Mouse (Mus musculus) T-helper 17 cell (primary cell): ENCODE results near the gene Olfr661.

Experiments
- in situ Hi-C, 2 experiments: fragments of 300-600 bp; cut with MboI, MseI; formaldehyde crosslinking; loops; 1 replicate in 1 of 2; 2 replicates in 1 of 2; pipeline ENCODE4 v1.15.1; 2025; ENCODE audit warnings: high pct_unique_total_duplicates in 2 of 2

Olfr661 gene

DNA sequence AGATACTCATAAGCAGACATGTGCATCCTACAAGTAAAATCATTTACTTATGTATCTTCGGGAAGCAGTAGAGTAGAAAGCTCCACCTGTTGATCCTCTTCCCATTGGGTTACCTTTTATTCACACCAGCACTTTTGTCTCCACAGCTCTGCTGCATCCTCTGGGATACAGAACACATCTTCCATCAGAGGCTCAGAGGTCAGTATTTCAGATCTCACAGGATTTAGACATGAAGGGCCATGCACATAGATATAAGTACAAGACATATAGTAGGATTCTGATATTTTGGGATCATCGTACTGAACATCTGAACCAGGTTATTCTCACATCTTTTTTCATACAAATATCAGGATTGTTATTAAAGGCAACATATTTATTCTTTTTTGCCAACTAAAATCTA, at the start of gene Olfr661:
Gene Olfr661 (plus strand): TSS at position 301 of the 400 bp plus-strand sequence.
- in situ Hi-C loops: no loop called here

DNA sequence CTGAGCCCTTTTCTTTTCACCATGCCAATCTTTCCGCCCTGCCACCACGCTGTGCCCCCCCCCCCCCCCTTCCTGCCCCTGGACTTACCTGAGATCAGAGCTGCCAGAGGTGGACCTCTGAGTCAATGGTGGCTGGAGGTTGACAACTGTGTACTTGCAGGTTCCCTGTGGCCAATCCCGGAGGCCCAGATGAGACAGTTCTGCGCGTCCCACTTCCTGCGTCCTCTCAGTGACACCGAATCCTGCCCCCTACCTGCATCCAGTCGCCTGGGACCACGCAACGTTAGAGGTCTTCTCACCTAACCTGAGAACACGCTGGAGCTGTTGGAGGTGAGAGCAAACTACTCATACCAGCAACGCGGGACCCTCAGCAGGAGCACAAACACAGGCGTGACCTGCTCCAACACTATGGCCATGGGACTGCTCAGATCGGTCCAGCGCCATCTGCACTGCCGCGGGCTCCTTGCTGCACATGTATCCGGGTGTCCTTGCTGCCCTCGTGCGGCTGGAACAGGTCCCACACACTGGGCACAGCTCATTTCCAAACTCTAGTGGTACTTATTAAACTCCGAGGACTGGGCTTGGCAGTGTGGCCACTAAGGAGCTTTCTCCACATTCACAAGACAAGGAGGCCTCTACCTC, 39.3 kb upstream of the Olfr661 start, which contains the start of gene Olfr658:
Gene Olfr658 (minus strand): TSS at position 465 of the 642 bp plus-strand sequence.
- in situ Hi-C loops: no loop called here

DNA sequence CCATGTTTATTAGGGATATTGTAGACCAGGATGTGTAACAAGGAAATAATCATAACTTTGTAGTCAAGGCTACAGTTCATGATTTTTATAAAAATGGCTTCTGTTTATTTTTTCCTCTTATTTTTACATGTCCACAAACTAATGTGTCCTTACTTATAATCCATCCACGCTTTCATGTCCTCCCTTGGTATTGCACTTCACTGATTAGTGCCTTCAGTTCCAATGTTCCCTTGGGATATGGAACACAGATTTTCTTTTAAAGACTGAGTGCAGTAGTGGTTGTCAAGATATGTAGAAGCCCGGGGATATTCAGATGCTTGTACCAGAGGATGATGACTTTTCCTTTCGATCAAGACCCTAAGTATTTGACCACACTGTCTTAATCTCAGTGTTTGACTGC, 19.8 kb upstream of the Olfr661 start, which contains the start of gene Olfr659:
Gene Olfr659 (plus strand): TSS at position 301 of the 400 bp plus-strand sequence.
- in situ Hi-C loops: no loop called here
